Mouse (Mus musculus) cerebellum, adult 2 months (tissue): ENCODE results near the gene Tesc.

Source experiments
- CTCF ChIP-seq: fragments of 200-500 bp; IDR thresholded peaks from 2 replicates; pipeline ENCODE4 v1.5.1; 2011; ENCODE audit warnings: low read depth, mild to moderate bottlenecking, control low read depth, low read length, moderate library complexity, borderline replicate concordance; ENCODE audit not compliant: insufficient read depth
- POLR2A ChIP-seq: fragments of 200-500 bp; IDR thresholded peaks from 2 replicates; pipeline ENCODE4 v1.6.1; 2011; ENCODE audit warnings: low read length, control low read depth, borderline replicate concordance; ENCODE audit not compliant: insufficient read depth

DNA sequence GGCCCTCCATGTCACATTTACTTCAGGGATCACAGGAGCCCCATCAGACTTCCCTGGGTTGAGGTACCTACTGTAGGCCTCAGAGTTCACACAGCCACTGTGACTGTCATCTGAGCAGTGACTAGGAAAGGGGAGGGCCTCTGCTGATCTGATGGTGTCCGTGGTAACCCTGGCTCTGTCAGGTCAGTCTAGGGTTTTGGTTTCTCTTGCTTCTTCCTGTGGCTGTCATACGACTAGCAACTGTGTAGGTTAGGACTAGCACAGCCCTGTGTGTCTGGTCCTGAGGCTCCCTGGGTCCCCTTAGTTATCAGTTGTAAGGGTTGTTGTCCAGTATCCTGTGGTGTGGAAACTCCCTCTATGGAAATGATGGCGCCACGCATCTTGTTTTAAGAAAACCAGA is 23.2 kb downstream of the Tesc start:
- TF ChIP-seq POLR2A, result no peak
- TF ChIP-seq CTCF, result no peak
